Mouse (Mus musculus): ENCODE data around the gene Cnnm4. TPM values are rescaled to one million over a fixed set of nuclear protein-coding genes. Genes with fewer than 3 reads are reported as not detected.

The Cnnm4 gene
- polyA plus RNA-seq, 1 experiment = 15.3 TPM

GRCm38 (mm10) chr1:36469811-36470444 lies 1.5 kb upstream of the Cnnm4 start:
- Histone ChIP-seq H3K36me3 (ENCODE audit: control insufficient read depth, insufficient read depth, low read length) (no peaks in the 10 kb centered on the region), H3K27ac (ENCODE audit: control insufficient read depth, insufficient read depth, low read length) (no peak overlapping the region), H3K27me3 (ENCODE audit: control insufficient read depth, insufficient read depth, low read length) (no peaks in the 10 kb centered on the region), H3K4me3 (ENCODE audit: control insufficient read depth, insufficient read depth, low read length) (no peak overlapping the region), H3K4me1 (replicated peaks; ENCODE audit: control insufficient read depth, insufficient read depth, low read length) (peaks cover 41% of the 10 kb centered on the region)
- 83% methylated on average over 2 of the region's 2 CpGs for WGBS
- TF ChIP-seq CTCF (IDR thresholded peaks at IDR 0.05; ENCODE audit: borderline replicate concordance, control insufficient read depth, extremely low read depth, insufficient read depth, low read length, poor library complexity) (no peak), POLR2A (IDR thresholded peaks at IDR 0.05; ENCODE audit: control insufficient read depth, extremely low read depth, insufficient read depth, low read length, poor library complexity) (no peak)
- no peak for DNase-seq

- H3K4me1 ChIP-seq (replicated peaks; ENCODE audit: control insufficient read depth, insufficient read depth, low read length) = peaks cover 58% of the 10 kb centered on the region
- H3K27ac ChIP-seq (ENCODE audit: control insufficient read depth, insufficient read depth, low read length) = no peak overlapping the region
- peak overlapping the region; percentile 56 for H3K4me3 ChIP-seq (ENCODE audit: control insufficient read depth, insufficient read depth, low read length)
- DNase-seq = no peak
- no peaks in the 10 kb centered on the region for H3K27me3 ChIP-seq (ENCODE audit: control insufficient read depth, insufficient read depth, low read length)
- no peak for TF ChIP-seq CTCF (IDR thresholded peaks at IDR 0.05; ENCODE audit: borderline replicate concordance, control insufficient read depth, extremely low read depth, insufficient read depth, low read length, poor library complexity)
- TF ChIP-seq POLR2A (IDR thresholded peaks at IDR 0.05; ENCODE audit: control insufficient read depth, extremely low read depth, insufficient read depth, low read length, poor library complexity) = no peak
- 16% methylated on average over 18 of the region's 18 CpGs for WGBS
- H3K36me3 ChIP-seq (ENCODE audit: control insufficient read depth, insufficient read depth, low read length) = no peaks in the 10 kb centered on the region
Observed at GRCm38 (mm10) chr1:36472106-36472440, 653 bp downstream of the Cnnm4 start.

- Histone ChIP-seq H3K36me3 (ENCODE audit: control insufficient read depth, insufficient read depth, low read length) (no peaks in the 10 kb centered on the region), H3K27me3 (ENCODE audit: control insufficient read depth, insufficient read depth, low read length) (no peaks in the 10 kb centered on the region), H3K4me3 (ENCODE audit: control insufficient read depth, insufficient read depth, low read length) (peak overlapping the region; percentile 1; the same call in 1 of the 2 replicates), H3K4me1 (replicated peaks; ENCODE audit: control insufficient read depth, insufficient read depth, low read length) (peaks cover 56% of the 10 kb centered on the region), H3K27ac (ENCODE audit: control insufficient read depth, insufficient read depth, low read length) (no peak overlapping the region)
- WGBS = 54% methylated on average over 10 of the region's 10 CpGs
- TF ChIP-seq POLR2A (IDR thresholded peaks at IDR 0.05; ENCODE audit: control insufficient read depth, extremely low read depth, insufficient read depth, low read length, poor library complexity) (no peak), CTCF (IDR thresholded peaks at IDR 0.05; ENCODE audit: borderline replicate concordance, control insufficient read depth, extremely low read depth, insufficient read depth, low read length, poor library complexity) (no peak)
- no peak for DNase-seq
Observed at GRCm38 (mm10) chr1:36473211-36473780, 1.9 kb downstream of the Cnnm4 start.

GRCm38 (mm10) chr1:36474646-36475045 lies 3.2 kb downstream of the Cnnm4 start:
- Histone ChIP-seq H3K4me1 (replicated peaks; ENCODE audit: control insufficient read depth, insufficient read depth, low read length) (peaks cover 54% of the 10 kb centered on the region), H3K36me3 (ENCODE audit: control insufficient read depth, insufficient read depth, low read length) (no peaks in the 10 kb centered on the region), H3K27me3 (ENCODE audit: control insufficient read depth, insufficient read depth, low read length) (no peaks in the 10 kb centered on the region), H3K27ac (ENCODE audit: control insufficient read depth, insufficient read depth, low read length) (no peak overlapping the region), H3K4me3 (ENCODE audit: control insufficient read depth, insufficient read depth, low read length) (no peak overlapping the region)
- 85% methylated on average over 3 of the region's 3 CpGs for WGBS
- no peak for TF ChIP-seq CTCF (IDR thresholded peaks at IDR 0.05; ENCODE audit: borderline replicate concordance, control insufficient read depth, extremely low read depth, insufficient read depth, low read length, poor library complexity)
- DNase-seq = no peak

- no peak for DNase-seq
- peaks cover 49% of the 10 kb centered on the region for H3K4me1 ChIP-seq (replicated peaks; ENCODE audit: control insufficient read depth, insufficient read depth, low read length)
- no peak overlapping the region; the same call in 1 of the 2 replicates for H3K4me3 ChIP-seq (ENCODE audit: control insufficient read depth, insufficient read depth, low read length)
- no peak overlapping the region for H3K27ac ChIP-seq (ENCODE audit: control insufficient read depth, insufficient read depth, low read length)
- TF ChIP-seq POLR2A (IDR thresholded peaks at IDR 0.05; ENCODE audit: control insufficient read depth, extremely low read depth, insufficient read depth, low read length, poor library complexity) (no peak), CTCF (IDR thresholded peaks at IDR 0.05; ENCODE audit: borderline replicate concordance, control insufficient read depth, extremely low read depth, insufficient read depth, low read length, poor library complexity) (no peak)
- H3K36me3 ChIP-seq (ENCODE audit: control insufficient read depth, insufficient read depth, low read length) = no peaks in the 10 kb centered on the region
- H3K27me3 ChIP-seq (ENCODE audit: control insufficient read depth, insufficient read depth, low read length) = no peaks in the 10 kb centered on the region
- WGBS = 46% methylated on average over 8 of the region's 8 CpGs
Observed at GRCm38 (mm10) chr1:36475480-36476110, 4.2 kb downstream of the Cnnm4 start.

- WGBS = 96% methylated on average over 7 of the region's 7 CpGs
- no peaks in the 10 kb centered on the region for H3K27me3 ChIP-seq (ENCODE audit: control insufficient read depth, insufficient read depth, low read length)
- DNase-seq = no peak
- H3K4me1 ChIP-seq (replicated peaks; ENCODE audit: control insufficient read depth, insufficient read depth, low read length) = peaks cover 49% of the 10 kb centered on the region
- no peaks in the 10 kb centered on the region for H3K36me3 ChIP-seq (ENCODE audit: control insufficient read depth, insufficient read depth, low read length)
- no peak overlapping the region for H3K27ac ChIP-seq (ENCODE audit: control insufficient read depth, insufficient read depth, low read length)
- TF ChIP-seq CTCF (IDR thresholded peaks at IDR 0.05; ENCODE audit: borderline replicate concordance, control insufficient read depth, extremely low read depth, insufficient read depth, low read length, poor library complexity) (no peak), POLR2A (IDR thresholded peaks at IDR 0.05; ENCODE audit: control insufficient read depth, extremely low read depth, insufficient read depth, low read length, poor library complexity) (no peak)
- H3K4me3 ChIP-seq (ENCODE audit: control insufficient read depth, insufficient read depth, low read length) = no peak overlapping the region
Observed at GRCm38 (mm10) chr1:36476426-36476825, 5.0 kb downstream of the Cnnm4 start.
